Mouse (Mus musculus): ENCODE results near the gene Lclat1.

DNA sequence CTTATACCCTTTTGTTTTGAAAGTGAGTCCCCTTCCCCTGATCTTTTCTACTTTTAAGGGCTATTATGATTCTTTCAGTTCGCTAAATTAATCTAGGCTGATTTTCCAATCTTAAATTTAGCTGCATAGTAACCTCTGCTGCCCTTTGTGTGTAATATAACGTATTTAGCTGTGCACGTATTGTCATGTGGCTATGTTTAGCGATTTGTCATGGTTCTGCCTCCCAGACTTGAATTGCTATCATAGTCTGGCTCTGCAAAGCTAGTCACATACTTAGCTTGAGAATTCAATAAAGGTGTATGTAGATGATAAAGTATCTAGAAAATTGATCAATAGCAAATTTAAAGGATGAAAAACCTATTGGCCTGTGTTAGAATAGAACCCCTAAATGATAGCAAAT lies 69.3 kb downstream of the Lclat1 start:
- TF ChIP-seq CTCF (IDR thresholded peaks at IDR 0.05; ENCODE audit: control insufficient read depth, insufficient read depth, low read length) (no peak), POLR2A (IDR thresholded peaks at IDR 0.05; ENCODE audit: borderline replicate concordance, control insufficient read depth, low read depth, low read length) (no peak)

Measured in bone marrow, adult 2 months (tissue).